19 mouse cellular contexts compared by ENCODE assay signal in the genomic region with DNA sequence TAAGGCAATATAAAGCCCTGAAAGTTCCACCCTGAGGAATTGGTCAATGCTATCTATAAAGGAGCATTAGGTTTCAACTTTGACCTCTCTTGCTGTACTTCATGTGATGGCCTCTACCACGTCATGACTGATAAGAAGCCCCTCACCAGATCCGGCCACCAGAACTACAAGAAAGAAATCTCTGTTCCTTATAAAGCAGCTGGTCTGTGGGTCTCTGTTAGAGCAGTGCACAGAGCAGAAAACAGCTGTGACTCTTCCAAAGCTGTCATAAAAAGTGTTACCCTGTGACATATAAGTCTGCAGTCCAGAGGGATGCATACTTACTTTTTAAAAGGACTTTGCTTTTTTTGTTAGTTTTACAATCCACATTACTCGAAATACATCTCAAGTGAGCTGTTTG.
DNase-seq lines count a peak whose midpoint lies in the region; ATAC-seq and TF ChIP-seq lines count a peak whose summit lies in the region.
"Had no signal": no experiment of that assay in that cellular context is flagged by ENCODE, and none has a peak within 500 bp of the region (broad histone marks: within the 10 kb centered on the region; RNA-seq: fewer than 3 reads in every experiment).

No protein-coding gene starts in this region.

- DNase-seq in heart, adult 2 months, result no peak
- peak; percentile 66 for DNase-seq in kidney, postnatal 0 days (ENCODE audit: low spot score)
- DNase-seq in kidney, postnatal 4 days, result no peak
- no peak for DNase-seq in stomach, postnatal 0 days (ENCODE audit: low spot score)
- DNase-seq: adrenal gland, postnatal 10 days; cerebellum, adult 11 months; cerebellum, adult 8-10 months; cerebellum, postnatal 14 days; embryo, embryonic 11 days; gastrocnemius, postnatal 36 days; heart, postnatal 14 days had no signal

- no peak for TF ChIP-seq EP300 in heart, adult 2 months (IDR thresholded peaks at IDR 0.05; ENCODE audit: insufficient read depth, low read depth, low read length)
- no peak for TF ChIP-seq EP300 in stomach, postnatal 0 days (optimal IDR thresholded peaks at IDR 0.05)

- ATAC-seq in heart, embryonic 13.5 days (ENCODE audit: extremely low read depth, insufficient number of reproducible peaks, low FRiP score, low TSS enrichment), result no peak
- ATAC-seq in intestine, embryonic 15.5 days, result peak; percentile 28; the same call in 1 of the 2 replicates
- ATAC-seq in intestine, postnatal 0 days, result no peak
- ATAC-seq in kidney, postnatal 0 days (replicated peaks; ENCODE audit: low FRiP score, low read depth), result no peak
- ATAC-seq in stomach, embryonic 16.5 days (ENCODE audit: insufficient read depth, low FRiP score), result peak; percentile 53; the same call in 1 of the 2 replicates
- no peak for ATAC-seq in stomach, postnatal 0 days (ENCODE audit: low FRiP score, low TSS enrichment)
- ATAC-seq: forebrain, embryonic 15.5 days; hindbrain, postnatal 0 days had no signal

- no peaks in the 10 kb centered on the region for H3K9me3 ChIP-seq in heart, embryonic 13.5 days
- H3K9me3 ChIP-seq in intestine, embryonic 15.5 days, result no peaks in the 10 kb centered on the region
- H3K9me3 ChIP-seq in intestine, postnatal 0 days (ENCODE audit: control insufficient read depth), result no peaks in the 10 kb centered on the region
- H3K9me3 ChIP-seq in kidney, postnatal 0 days (replicated peaks; ENCODE audit: low read length), result no peaks in the 10 kb centered on the region
- H3K9me3 ChIP-seq in stomach, embryonic 16.5 days (replicated peaks; ENCODE audit: control insufficient read depth, low read length), result no peaks in the 10 kb centered on the region
- no peaks in the 10 kb centered on the region for H3K9me3 ChIP-seq in stomach, postnatal 0 days (ENCODE audit: control insufficient read depth, low read length)
- H3K9me3 ChIP-seq: embryonic facial prominence, embryonic 12.5 days; forebrain, embryonic 15.5 days; hindbrain, embryonic 13.5 days had no signal

- no peak overlapping the region for H3K4me2 ChIP-seq in heart, embryonic 13.5 days
- no peak overlapping the region for H3K4me2 ChIP-seq in intestine, embryonic 15.5 days (replicated peaks)
- H3K4me2 ChIP-seq in intestine, postnatal 0 days (replicated peaks; ENCODE audit: low read depth), result no peak overlapping the region
- no peak overlapping the region for H3K4me2 ChIP-seq in kidney, postnatal 0 days (ENCODE audit: low read length)
- H3K4me2 ChIP-seq in stomach, embryonic 16.5 days (ENCODE audit: low read depth, low read length), result no peak overlapping the region
- H3K4me2 ChIP-seq in stomach, postnatal 0 days (replicated peaks; ENCODE audit: low read depth), result no peak overlapping the region
- H3K4me2 ChIP-seq: embryonic facial prominence, embryonic 12.5 days; forebrain, embryonic 15.5 days; hindbrain, embryonic 13.5 days had no signal

- H3K27ac ChIP-seq in heart, embryonic 13.5 days (replicated peaks), result peak overlapping the region; percentile 17; the same call in 1 of the 2 replicates
- H3K27ac ChIP-seq in heart, adult 2 months, result no peak overlapping the region
- H3K27ac ChIP-seq in intestine, embryonic 15.5 days, result no peak overlapping the region
- H3K27ac ChIP-seq in intestine, postnatal 0 days (ENCODE audit: low read depth, low read length), result no peak overlapping the region
- no peak overlapping the region for H3K27ac ChIP-seq in kidney, postnatal 0 days
- no peak overlapping the region for H3K27ac ChIP-seq in stomach, embryonic 16.5 days (ENCODE audit: low read length)
- H3K27ac ChIP-seq in stomach, postnatal 0 days (replicated peaks), result no peak overlapping the region
- H3K27ac ChIP-seq: embryonic facial prominence, embryonic 12.5 days; forebrain, embryonic 15.5 days; hindbrain, embryonic 13.5 days; hindbrain, postnatal 0 days had no signal

- 28% methylated on average over 3 of the region's 3 CpGs for WGBS in heart, embryonic 13.5 days
- WGBS in heart, adult 2 months, result 63% methylated on average over 3 of the region's 3 CpGs
- 28% methylated on average over 3 of the region's 3 CpGs for WGBS in intestine, embryonic 15.5 days
- 32% methylated on average over 3 of the region's 3 CpGs for WGBS in intestine, postnatal 0 days
- 53% methylated on average over 3 of the region's 3 CpGs for WGBS in kidney, postnatal 0 days
- WGBS in stomach, embryonic 16.5 days, result 31% methylated on average over 3 of the region's 3 CpGs
- 37% methylated on average over 3 of the region's 3 CpGs for WGBS in stomach, postnatal 0 days

- TF ChIP-seq CTCF in heart, adult 2 months (IDR thresholded peaks at IDR 0.05), result no peak
- TF ChIP-seq CTCF in intestine, postnatal 0 days (IDR thresholded peaks at IDR 0.05; ENCODE audit: low read depth), result no peak
- TF ChIP-seq CTCF in kidney, postnatal 0 days (IDR thresholded peaks at IDR 0.05; ENCODE audit: low read depth), result no peak
- no peak for TF ChIP-seq CTCF in stomach, postnatal 0 days (IDR thresholded peaks at IDR 0.05; ENCODE audit: low read depth)

- peaks cover 4% of the 10 kb centered on the region for H3K4me1 ChIP-seq in heart, embryonic 13.5 days
- H3K4me1 ChIP-seq in heart, adult 2 months (ENCODE audit: control insufficient read depth, insufficient read depth, low read length), result peaks cover under 1% of the 10 kb centered on the region; the same call in 1 of the 2 replicates
- no peaks in the 10 kb centered on the region for H3K4me1 ChIP-seq in intestine, embryonic 15.5 days (replicated peaks)
- H3K4me1 ChIP-seq in intestine, postnatal 0 days (replicated peaks; ENCODE audit: control insufficient read depth, insufficient read depth, low read length), result 0 out of 2 replicates have a peak, but pooled peaks cover 2% of the 10 kb centered on the region
- H3K4me1 ChIP-seq in kidney, postnatal 0 days (replicated peaks; ENCODE audit: insufficient read depth, low read length), result no peaks in the 10 kb centered on the region
- peaks cover 4% of the 10 kb centered on the region; the same call in 1 of the 2 replicates for H3K4me1 ChIP-seq in stomach, embryonic 16.5 days (ENCODE audit: control insufficient read depth, insufficient read depth, low read length)
- H3K4me1 ChIP-seq in stomach, postnatal 0 days (replicated peaks; ENCODE audit: control insufficient read depth, insufficient read depth), result no peaks in the 10 kb centered on the region
- H3K4me1 ChIP-seq: embryonic facial prominence, embryonic 12.5 days; forebrain, embryonic 15.5 days; hindbrain, embryonic 13.5 days had no signal

- no peaks in the 10 kb centered on the region for H3K36me3 ChIP-seq in heart, embryonic 13.5 days
- no peaks in the 10 kb centered on the region for H3K36me3 ChIP-seq in heart, adult 2 months (ENCODE audit: control insufficient read depth, insufficient read depth, low read length)
- no peaks in the 10 kb centered on the region for H3K36me3 ChIP-seq in intestine, embryonic 15.5 days
- no peaks in the 10 kb centered on the region for H3K36me3 ChIP-seq in intestine, postnatal 0 days (ENCODE audit: control insufficient read depth, insufficient read depth)
- no peaks in the 10 kb centered on the region for H3K36me3 ChIP-seq in kidney, postnatal 0 days (ENCODE audit: insufficient read depth, low read length)
- H3K36me3 ChIP-seq in stomach, embryonic 16.5 days (ENCODE audit: control insufficient read depth, insufficient read depth, low read length), result no peaks in the 10 kb centered on the region
- no peaks in the 10 kb centered on the region for H3K36me3 ChIP-seq in stomach, postnatal 0 days (ENCODE audit: control insufficient read depth, insufficient read depth, low read length)
- H3K36me3 ChIP-seq: embryonic facial prominence, embryonic 12.5 days; forebrain, embryonic 15.5 days; hindbrain, embryonic 13.5 days had no signal

- H3K4me3 ChIP-seq in heart, embryonic 13.5 days, result no peak overlapping the region
- H3K4me3 ChIP-seq in heart, adult 2 months, result no peak overlapping the region
- no peak overlapping the region for H3K4me3 ChIP-seq in intestine, embryonic 15.5 days (replicated peaks)
- no peak overlapping the region for H3K4me3 ChIP-seq in intestine, postnatal 0 days (ENCODE audit: low read depth, low read length)
- no peak overlapping the region for H3K4me3 ChIP-seq in kidney, postnatal 0 days (replicated peaks; ENCODE audit: low read depth, low read length)
- no peak overlapping the region for H3K4me3 ChIP-seq in stomach, embryonic 16.5 days (replicated peaks; ENCODE audit: low read length)
- H3K4me3 ChIP-seq in stomach, postnatal 0 days (ENCODE audit: low read depth, low read length), result no peak overlapping the region
- H3K4me3 ChIP-seq: embryonic facial prominence, embryonic 12.5 days; forebrain, embryonic 15.5 days; hindbrain, embryonic 13.5 days had no signal

- intact Hi-C loops in heart, adult 2 months (cut with DNase I), result no loop called here

- no peaks in the 10 kb centered on the region for H3K79me2 ChIP-seq in heart, adult 2 months (replicated peaks; ENCODE audit: control insufficient read depth, insufficient read depth, low read length)

- H3K9ac ChIP-seq in heart, embryonic 13.5 days, result no peak overlapping the region
- H3K9ac ChIP-seq in heart, adult 2 months (ENCODE audit: low read depth, low read length), result no peak overlapping the region
- no peak overlapping the region for H3K9ac ChIP-seq in intestine, embryonic 15.5 days
- no peak overlapping the region for H3K9ac ChIP-seq in intestine, postnatal 0 days (ENCODE audit: low read depth, low read length)
- no peak overlapping the region for H3K9ac ChIP-seq in kidney, postnatal 0 days (ENCODE audit: low read depth, low read length)
- H3K9ac ChIP-seq in stomach, embryonic 16.5 days (ENCODE audit: low read length), result no peak overlapping the region
- H3K9ac ChIP-seq in stomach, postnatal 0 days (ENCODE audit: low read length), result no peak overlapping the region
- H3K9ac ChIP-seq: embryonic facial prominence, embryonic 12.5 days; forebrain, embryonic 15.5 days; hindbrain, embryonic 13.5 days had no signal

- no peak for TF ChIP-seq POLR2A in heart, adult 2 months (IDR thresholded peaks at IDR 0.05; ENCODE audit: insufficient read depth, low read depth, low read length)

- H3K27me3 ChIP-seq in heart, embryonic 13.5 days (replicated peaks), result no peaks in the 10 kb centered on the region
- no peaks in the 10 kb centered on the region for H3K27me3 ChIP-seq in heart, adult 2 months (ENCODE audit: control insufficient read depth, insufficient read depth, low read length)
- H3K27me3 ChIP-seq in intestine, embryonic 15.5 days (replicated peaks), result no peaks in the 10 kb centered on the region
- no peaks in the 10 kb centered on the region for H3K27me3 ChIP-seq in intestine, postnatal 0 days (replicated peaks; ENCODE audit: control insufficient read depth, insufficient read depth, low read length)
- no peaks in the 10 kb centered on the region for H3K27me3 ChIP-seq in kidney, postnatal 0 days (ENCODE audit: insufficient read depth, low read length)
- H3K27me3 ChIP-seq in stomach, embryonic 16.5 days (ENCODE audit: control insufficient read depth, insufficient read depth, low read length), result no peaks in the 10 kb centered on the region
- no peaks in the 10 kb centered on the region for H3K27me3 ChIP-seq in stomach, postnatal 0 days (ENCODE audit: control insufficient read depth, insufficient read depth, low read length)
- H3K27me3 ChIP-seq: embryonic facial prominence, embryonic 12.5 days; forebrain, embryonic 15.5 days; hindbrain, embryonic 13.5 days had no signal

Comparison
In these comparisons a context has a peak if more than half of its experiments do, and no peak if none do; other contexts are left out.
1. ATAC-seq: peak in intestine, embryonic 15.5 days (single experiment) and stomach, embryonic 16.5 days (single experiment); none in heart, embryonic 13.5 days (single experiment), intestine, postnatal 0 days (single experiment), kidney, postnatal 0 days (single experiment) and stomach, postnatal 0 days (single experiment).